14 mouse cellular contexts compared by ENCODE assay signal in genomic region chr4:150692861-150693403, GRCm38 (mm10). TPM values are rescaled to one million over a fixed set of nuclear protein-coding genes. Genes with fewer than 3 reads are reported as not detected.
A peak's percentile ranks its signal among the peaks of the same experiment; 100 is the strongest.
DNase-seq lines count a peak whose midpoint lies in the region; ATAC-seq and TF ChIP-seq lines count a peak whose summit lies in the region.
"Had no signal": no experiment of that assay in that cellular context is flagged by ENCODE, and none has a peak within 500 bp of the region (broad histone marks: within the 10 kb centered on the region; RNA-seq: fewer than 3 reads in every experiment).

No protein-coding gene starts in this region.

- no peak for ATAC-seq in lung, embryonic 14.5 days (ENCODE audit: insufficient read depth)
- 0 out of 2 replicates have a peak, but pooled peaks have one; percentile 27 for ATAC-seq in megakaryocyte, adult 5-6 weeks (ENCODE audit: poor library complexity, severe bottlenecking)

- no peak overlapping the region for H3K27ac ChIP-seq in gastrocnemius, adult 2 months
- H3K27ac ChIP-seq in lung, embryonic 14.5 days (ENCODE audit: low read depth) = no peak overlapping the region
- peak overlapping the region; percentile 29 for H3K27ac ChIP-seq in MEL (ENCODE audit: control insufficient read depth, low read depth, low read length)
- H3K27ac ChIP-seq: limb, embryonic 15.5 days; stomach, embryonic 15.5 days had no signal

- no peak for DNase-seq in gastrocnemius, adult 2 months
- DNase-seq in gastrocnemius, postnatal 4 days (ENCODE audit: low spot score in 2 of 2) = no peak
- no peak for DNase-seq in lung, embryonic 14.5 days
- no peak for DNase-seq in lung, adult 18-20 months
- DNase-seq in MEL (ENCODE audit: low read depth, low spot score) = peak; percentile 71
- DNase-seq in gastrocnemius, postnatal 14 days = no peak
- DNase-seq in adrenal gland, adult 8-10 months = no peak
- DNase-seq: cerebellum, adult 8-10 months; heart, postnatal 36 days; kidney, postnatal 4 days had no signal

- no peaks in the 10 kb centered on the region for H3K79me2 ChIP-seq in MEL (ENCODE audit: control insufficient read depth, insufficient read depth, low read length, poor library complexity)

- peak; percentile 15; the same call in 1 of the 2 replicates for TF ChIP-seq CTCF in gastrocnemius, adult 2 months (IDR thresholded peaks at IDR 0.05)
- TF ChIP-seq CTCF in lung, embryonic 14.5 days (IDR thresholded peaks at IDR 0.05; ENCODE audit: low read depth) = peak; percentile 37
- TF ChIP-seq CTCF in MEL (IDR thresholded peaks at IDR 0.05 in 2 of 3, conservative IDR thresholded peaks at IDR 0.05 in 1 of 3; ENCODE audit: control insufficient read depth in 1 of 3, insufficient read depth in 1 of 3, low read depth in 2 of 3, low read length in 3 of 3, poor library complexity in 1 of 3, severe bottlenecking in 1 of 3) = peak; percentile 61 to 65 (median 64)

- TF ChIP-seq RAD21 in MEL (IDR thresholded peaks at IDR 0.05; ENCODE audit: low read depth, low read length) = peak; percentile 9

- no peaks in the 10 kb centered on the region for H3K27me3 ChIP-seq in lung, embryonic 14.5 days (ENCODE audit: insufficient read depth, low read length)
- H3K27me3 ChIP-seq in MEL (ENCODE audit: control insufficient read depth in 1 of 2, insufficient read depth in 2 of 2, low read length in 2 of 2) = no peaks in the 10 kb centered on the region; a peak in 1 of 4 replicates
- H3K27me3 ChIP-seq: limb, embryonic 15.5 days; stomach, embryonic 15.5 days had no signal

- TF ChIP-seq EP300 in MEL (IDR thresholded peaks at IDR 0.05; ENCODE audit: low read depth in 1 of 2, low read length in 2 of 2) = no peak

- H3K9me3 ChIP-seq in lung, embryonic 14.5 days (ENCODE audit: low read depth, low read length) = no peaks in the 10 kb centered on the region
- no peaks in the 10 kb centered on the region for H3K9me3 ChIP-seq in MEL (replicated peaks; ENCODE audit: insufficient read depth, low read length)
- H3K9me3 ChIP-seq: limb, embryonic 15.5 days; stomach, embryonic 15.5 days had no signal

- H3K4me2 ChIP-seq in lung, embryonic 14.5 days = no peak overlapping the region
- H3K4me2 ChIP-seq: limb, embryonic 15.5 days; midbrain, embryonic 11.5 days; stomach, embryonic 15.5 days had no signal

- no peak overlapping the region for H3K4me3 ChIP-seq in gastrocnemius, adult 2 months
- no peak overlapping the region for H3K4me3 ChIP-seq in lung, embryonic 14.5 days (ENCODE audit: low read depth, low read length)
- peak overlapping the region; percentile 60 to 62 for H3K4me3 ChIP-seq in MEL (ENCODE audit: control insufficient read depth in 1 of 2, insufficient read depth in 1 of 2, low read depth in 2 of 2, low read length in 2 of 2)
- H3K4me3 ChIP-seq: limb, embryonic 15.5 days; stomach, embryonic 15.5 days had no signal

- H3K9ac ChIP-seq in lung, embryonic 14.5 days = no peak overlapping the region
- peak overlapping the region; percentile 58 for H3K9ac ChIP-seq in MEL (ENCODE audit: control insufficient read depth, low read depth, low read length, poor library complexity, severe bottlenecking)
- H3K9ac ChIP-seq: limb, embryonic 15.5 days; stomach, embryonic 15.5 days had no signal

- TF ChIP-seq POLR2A in MEL (IDR thresholded peaks at IDR 0.05; ENCODE audit: control insufficient read depth in 1 of 2, insufficient read depth in 1 of 2, low read depth in 1 of 2, low read length in 2 of 2, poor library complexity in 1 of 2) = no peak

- no peaks in the 10 kb centered on the region for H3K4me1 ChIP-seq in lung, embryonic 14.5 days (ENCODE audit: insufficient read depth)
- H3K4me1 ChIP-seq in MEL (ENCODE audit: control insufficient read depth in 1 of 2, insufficient read depth in 2 of 2, low read length in 2 of 2) = peaks cover 0 to 16% of the 10 kb centered on the region in 2 experiments; a peak in 2 of 4 replicates
- H3K4me1 ChIP-seq: limb, embryonic 15.5 days; stomach, embryonic 15.5 days had no signal

- WGBS in lung, embryonic 14.5 days = 63% methylated on average over 10 of the region's 10 CpGs

- no peaks in the 10 kb centered on the region for H3K36me3 ChIP-seq in lung, embryonic 14.5 days (ENCODE audit: insufficient read depth)
- peaks cover 0 to 2% of the 10 kb centered on the region in 2 experiments; a peak in 1 of 4 replicates for H3K36me3 ChIP-seq in MEL (ENCODE audit: control insufficient read depth in 1 of 2, insufficient read depth in 2 of 2, low read length in 2 of 2)
- H3K36me3 ChIP-seq: limb, embryonic 15.5 days; stomach, embryonic 15.5 days had no signal

- intact Hi-C loops in gastrocnemius, adult 2 months (cut with DNase I) = no loop called here
- intact Hi-C loops in gastrocnemius, postnatal 14 days (cut with DNase I; ENCODE audit: low total_unique reads) = no loop called here

TF ChIP-seq in MEL, 35 proteins besides CTCF, POLR2A, EP300 and RAD21:
- TF ChIP-seq NELFE (IDR thresholded peaks at IDR 0.05; ENCODE audit: low read depth, low read length) = 0 out of 2 replicates have a peak, but pooled peaks have one; percentile 15
- no peak for TF ChIP-seq MXI1 (IDR thresholded peaks at IDR 0.05; ENCODE audit: low read depth, low read length)
- TF ChIP-seq TCF12 (IDR thresholded peaks at IDR 0.05; ENCODE audit: low read depth, low read length) = 0 out of 2 replicates have a peak, but pooled peaks have one; percentile 16
- TF ChIP-seq ZMIZ1 (IDR thresholded peaks at IDR 0.05; ENCODE audit: low read depth, low read length) = no peak
- no peak for TF ChIP-seq JUND (IDR thresholded peaks at IDR 0.05; ENCODE audit: low read depth, low read length)
- peak; percentile 34 for TF ChIP-seq SMC3 (IDR thresholded peaks at IDR 0.05; ENCODE audit: low read depth, low read length)
- TF ChIP-seq E2F4 (IDR thresholded peaks at IDR 0.05; ENCODE audit: borderline replicate concordance, low read depth, low read length) = no peak
- TF ChIP-seq SIN3A (IDR thresholded peaks at IDR 0.05; ENCODE audit: low read length) = peak; percentile 17; the same call in 1 of the 2 replicates
- TF ChIP-seq TBP (IDR thresholded peaks at IDR 0.05; ENCODE audit: low read depth, low read length) = no peak
- TF ChIP-seq MAX (IDR thresholded peaks at IDR 0.05; ENCODE audit: low read length) = no peak
- no peak for TF ChIP-seq ETS1 (IDR thresholded peaks at IDR 0.05; ENCODE audit: low read depth, low read length)

RNA-seq across cellular contexts. Expression of gene Slc45a1, which starts 41.0 kb away (rescaled TPM):
- total RNA-seq in gastrocnemius, adult 2 months (2021) = not detected
- not detected for total RNA-seq in gastrocnemius, postnatal 4 days (2021)
- not detected in 2 replicates for polyA plus RNA-seq in lung, embryonic 14.5 days (2014; fragmentation: Nextera tagmentation; extraction: Ambion mirVana)
- not detected in 2 replicates for total RNA-seq in MEL (2012; rRNA removed)
- not detected for polyA plus RNA-seq in MEL (2012; ENCODE audit: insufficient read depth in 1 of 2, insufficient read length in 2 of 2, low read depth in 1 of 2, low replicate concordance in 2 of 2, missing spikeins in 1 of 2)
- not detected in 2 replicates for total RNA-seq in megakaryocyte, adult 5-6 weeks (2015)
- not detected in 2 replicates for total RNA-seq in megakaryocyte, adult 5-6 weeks (2017)
- total RNA-seq in gastrocnemius, postnatal 14 days (2021) = not detected
- 1 to 10 TPM in 3 of 4 experiments, under 1 TPM in 1; 0.70 to 1.4 (median 1.2) TPM for total RNA-seq in adrenal gland, adult 8-10 months (2022)
- total RNA-seq: heart, postnatal 36 days had no signal

Comparison
In these comparisons a context has a peak if more than half of its experiments do, and no peak if none do; other contexts are left out.
1. H3K4me3 ChIP-seq: peak in MEL (2 of 2); none in gastrocnemius, adult 2 months (single experiment) and lung, embryonic 14.5 days (single experiment).
2. Peak in every context shown above with its lines, with median percentiles within 50 percentile points of each other: CTCF ChIP-seq.